Mouse (Mus musculus) olfactory bulb, adult 2 months (tissue): ENCODE results near the gene Fcho1.
"Not testable (repeated sequence)": the region's sequence is repeated elsewhere in the genome, so short reads cannot be mapped to it uniquely, and the experiment has no call there.

Source experiments
- CTCF ChIP-seq: fragments of 200-500 bp; IDR thresholded peaks from 2 replicates; pipeline ENCODE4 v1.5.1; 2012; ENCODE audit warnings: low read depth, mild to moderate bottlenecking, low read length, moderate library complexity; ENCODE audit not compliant: insufficient read depth
- POLR2A ChIP-seq: fragments of 200-500 bp; IDR thresholded peaks from 2 replicates; pipeline ENCODE4 v1.6.1; 2012; ENCODE audit warnings: mild to moderate bottlenecking, low read depth, low read length, moderate library complexity; ENCODE audit not compliant: insufficient read depth

- not testable (repeated sequence) for TF ChIP-seq CTCF, POLR2A
Observed at GRCm38 (mm10) chr8:71749321-71750075, 24.0 kb upstream of the Fcho1 start.
